Mouse (Mus musculus): ENCODE measurements around the gene Asxl1.

The Asxl1 gene

GRCm38 (mm10) chr2:153345454-153346220, at the start of gene Asxl1:
Gene Asxl1, plus strand, starts transcription at chr2:153345829.
- peak; percentile 98 for DNase-seq

- DNase-seq: no peak
Observed at GRCm38 (mm10) chr2:153297771-153298170, 47.9 kb upstream of the Asxl1 start.

GRCm38 (mm10) chr2:153298460-153298859, 47.2 kb upstream of the Asxl1 start:
- DNase-seq: peak; percentile 43

GRCm38 (mm10) chr2:153298863-153299262, 46.8 kb upstream of the Asxl1 start:
- DNase-seq: peak; percentile 25

GRCm38 (mm10) chr2:153301123-153301522, 44.5 kb upstream of the Asxl1 start:
- DNase-seq: no peak

GRCm38 (mm10) chr2:153305240-153305639, 40.4 kb upstream of the Asxl1 start:
- DNase-seq: no peak

GRCm38 (mm10) chr2:153308586-153308985, 37.0 kb upstream of the Asxl1 start:
- no peak for DNase-seq

- DNase-seq: no peak
Observed at GRCm38 (mm10) chr2:153309106-153309505, 36.5 kb upstream of the Asxl1 start.

GRCm38 (mm10) chr2:153310228-153310627, 35.4 kb upstream of the Asxl1 start:
- peak; percentile 36 for DNase-seq

- DNase-seq: no peak
Observed at GRCm38 (mm10) chr2:153312884-153313283, 32.7 kb upstream of the Asxl1 start.

- no peak for DNase-seq
Observed at GRCm38 (mm10) chr2:153318408-153318807, 27.2 kb upstream of the Asxl1 start.

- peak; percentile 32 for DNase-seq
Observed at GRCm38 (mm10) chr2:153319036-153319643, 26.5 kb upstream of the Asxl1 start.

GRCm38 (mm10) chr2:153325706-153326376, 19.8 kb upstream of the Asxl1 start:
- DNase-seq: no peak

- DNase-seq: no peak
Observed at GRCm38 (mm10) chr2:153332271-153332670, 13.4 kb upstream of the Asxl1 start.

- peak; percentile 40 for DNase-seq
Observed at GRCm38 (mm10) chr2:153332981-153333380, 12.6 kb upstream of the Asxl1 start.

- peak; percentile 61 for DNase-seq
Observed at GRCm38 (mm10) chr2:153333822-153334232, 11.8 kb upstream of the Asxl1 start.

- no peak for DNase-seq
Observed at GRCm38 (mm10) chr2:153334281-153334680, 11.3 kb upstream of the Asxl1 start.

GRCm38 (mm10) chr2:153336117-153336516, 9.5 kb upstream of the Asxl1 start:
- DNase-seq: no peak

- no peak for DNase-seq
Observed at GRCm38 (mm10) chr2:153338361-153339350, 7.0 kb upstream of the Asxl1 start.

GRCm38 (mm10) chr2:153342166-153342565, 3.5 kb upstream of the Asxl1 start:
- no peak for DNase-seq

- no peak for DNase-seq
Observed at GRCm38 (mm10) chr2:153342602-153343001, 3.0 kb upstream of the Asxl1 start.

GRCm38 (mm10) chr2:153343191-153343590, 2.4 kb upstream of the Asxl1 start:
- no peak for DNase-seq

GRCm38 (mm10) chr2:153345071-153345453, 567 bp upstream of the Asxl1 start:
- DNase-seq: peak; percentile 28

All from kidney, postnatal 10 days (tissue).